Mouse (Mus musculus) brain, embryonic 14.5 days (tissue): Measurements from ENCODE around the gene Mapkapk2.
A peak's percentile ranks its signal among the peaks of the same experiment; 100 is the strongest.

Source experiments
- CTCF ChIP-seq: fragments of 200-500 bp; IDR thresholded peaks from 2 replicates; pipeline ENCODE4 v1.5.1; 2012; ENCODE audit warnings: inconsistent platforms, mild to moderate bottlenecking, moderate library complexity, borderline replicate concordance; ENCODE audit not compliant: insufficient read depth, insufficient read length; ENCODE audit errors: extremely low read depth
- POLR2A ChIP-seq: fragments of 200-500 bp; IDR thresholded peaks from 2 replicates; pipeline ENCODE4 v1.6.1; 2012; ENCODE audit warnings: mild to moderate bottlenecking, inconsistent platforms, borderline replicate concordance; ENCODE audit not compliant: poor library complexity, insufficient read depth, insufficient read length, severe bottlenecking; ENCODE audit errors: extremely low read depth

- TF ChIP-seq POLR2A (no peak), CTCF (peak; percentile 46; the same call in 1 of the 2 replicates)
Measured at GRCm38 (mm10) chr1:131119026-131119425, 21.4 kb upstream of the Mapkapk2 start.
